Mouse (Mus musculus) lung, adult 2 months (tissue): ENCODE measurements around the gene Tor1a.

Experiments used
- CTCF ChIP-seq: fragments of 200-500 bp; IDR thresholded peaks from 2 replicates; pipeline ENCODE4 v1.5.1; 2011; ENCODE audit warnings: mild to moderate bottlenecking, low read length, control low read depth; ENCODE audit not compliant: insufficient read depth
- POLR2A ChIP-seq: fragments of 200-500 bp; IDR thresholded peaks from 2 replicates; pipeline ENCODE4 v1.6.1; 2011; ENCODE audit warnings: low read depth, mild to moderate bottlenecking, control low read depth, low read length, borderline replicate concordance; ENCODE audit errors: extremely low read depth

DNA sequence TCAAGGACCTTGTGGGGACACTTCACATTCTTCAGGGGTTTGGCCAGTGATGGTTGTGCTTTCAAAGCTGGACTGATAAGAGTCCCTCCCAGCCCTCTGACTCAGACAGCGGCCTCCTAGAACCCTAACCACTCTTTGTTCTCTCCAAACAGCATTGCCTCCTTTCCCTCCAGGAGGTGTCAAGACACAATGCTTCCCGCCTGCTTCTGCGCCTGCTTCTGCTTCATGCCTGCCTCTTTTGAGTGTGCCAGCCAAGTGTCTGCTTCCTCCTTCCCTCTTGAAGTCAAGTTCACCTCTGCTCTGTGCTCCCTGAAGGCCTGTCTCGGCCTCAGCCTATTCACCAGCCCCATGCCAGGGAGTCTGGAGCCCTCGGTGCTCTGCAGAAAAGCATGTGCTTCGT lies 49.6 kb downstream of the Tor1a start:
- TF ChIP-seq CTCF (no peak), POLR2A (no peak)
